Comparison of ENCODE assay signal across 8 mouse cellular contexts in genomic region chr17:6978287-6979248, GRCm38 (mm10). TPM values are rescaled to one million over a fixed set of nuclear protein-coding genes. Genes with fewer than 3 reads are reported as not detected.
DNase-seq lines count a peak whose midpoint lies in the region; ATAC-seq lines count a peak whose summit lies in the region.

Gm49721 (plus strand) TSS chr17:6978904.

- peak; percentile 97 for ATAC-seq in activated CD4-positive, CD25-positive, alpha-beta regulatory T cell, adult 4 months

- DNase-seq in embryo, embryonic 10.5 days (ENCODE audit: low spot score), result peak; percentile 45
- DNase-seq in gastrocnemius, postnatal 25 days, result peak; percentile 67
- DNase-seq in induced T-regulatory cell, adult 2 months (ENCODE audit: low read depth), result peak; percentile 56
- peak; percentile 53 to 54 for DNase-seq in left cerebral cortex, adult 8-10 months (ENCODE audit: low spot score in 2 of 2)
- peak; percentile 83 to 90 for DNase-seq in lung, postnatal 4 days
- peak; percentile 32 for DNase-seq in retina, embryonic 14.5 days (ENCODE audit: low spot score)
- DNase-seq in thymus, postnatal 36 days, result peak; percentile 73 to 83

RNA-seq across cellular contexts. Expression of gene Gm49721, which starts in this region (rescaled TPM):
- polyA plus RNA-seq in activated CD4-positive, CD25-positive, alpha-beta regulatory T cell, adult 4 months (2017; shearing (Covaris generic)), result under 1 TPM in 1 of 2 experiments, not detected in 1; 0.20 TPM
- total RNA-seq in gastrocnemius, postnatal 25 days (2021), result not detected
- total RNA-seq in left cerebral cortex, adult 8-10 months (2022), result 1 to 10 TPM in 1 of 4 experiments, under 1 TPM in 3; 0.23 to 1.3 (median 0.61) TPM

Comparison
In these comparisons a context has a peak if more than half of its experiments do, and no peak if none do; other contexts are left out.
1. Peak in every context shown above with its lines: DNase-seq and ATAC-seq.
2. Peak in ATAC-seq in activated CD4-positive, CD25-positive, alpha-beta regulatory T cell, adult 4 months; RNA of the gene not detected or under 1 TPM.
3. Peak in DNase-seq in gastrocnemius, postnatal 25 days; RNA of the gene not detected or under 1 TPM.
4. DNase-seq: peak in every context shown above with its lines; median percentile 86 in lung, postnatal 4 days; 78 in thymus, postnatal 36 days; 67 in gastrocnemius, postnatal 25 days; 56 in induced T-regulatory cell, adult 2 months; 54 in left cerebral cortex, adult 8-10 months; 45 in embryo, embryonic 10.5 days; 32 in retina, embryonic 14.5 days.